8 mouse cellular contexts compared by ENCODE assay signal in the genomic region with DNA sequence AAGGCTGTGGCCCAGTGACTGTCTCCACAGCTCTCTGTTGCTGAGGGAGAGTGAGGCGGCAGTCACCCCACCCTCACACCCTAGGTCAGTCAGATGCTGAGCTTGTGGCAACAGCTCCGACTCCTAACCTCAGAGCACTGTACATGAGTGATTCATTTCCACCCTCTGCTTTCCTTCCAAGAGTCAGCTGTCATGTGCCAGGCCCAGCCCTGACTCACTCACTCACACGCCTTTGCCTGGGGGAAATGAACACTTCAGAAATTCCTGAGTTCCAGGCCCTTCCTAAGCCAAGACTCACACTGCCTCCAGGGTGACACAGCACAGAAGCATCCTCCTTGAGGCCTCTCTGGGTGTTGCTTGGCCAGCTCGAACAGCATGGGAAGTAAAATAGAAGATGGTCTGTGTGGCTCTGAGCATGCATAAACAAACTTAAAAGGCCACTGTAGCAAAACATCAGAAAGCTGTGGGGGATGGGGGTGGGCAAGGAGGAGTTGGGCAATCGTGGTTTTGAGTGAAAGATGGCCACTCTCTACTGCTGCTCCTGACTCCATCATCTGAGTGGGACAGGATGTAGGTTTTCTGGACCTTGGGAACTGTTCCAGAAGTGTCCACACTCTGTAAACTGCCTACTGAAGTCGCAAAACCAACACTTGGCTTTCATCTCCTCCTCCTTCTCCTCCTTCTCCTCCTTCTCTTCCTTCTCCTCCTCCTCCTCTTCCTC.
DNase-seq lines count a peak whose midpoint lies in the region; ATAC-seq and TF ChIP-seq lines count a peak whose summit lies in the region.

No protein-coding gene starts in this region.

- H3K27ac ChIP-seq in kidney, embryonic 15.5 days, result no peak overlapping the region
- H3K27ac ChIP-seq in intestine, embryonic 15.5 days, result no peak overlapping the region
- no peak overlapping the region for H3K27ac ChIP-seq in hindbrain, postnatal 0 days

- 50% methylated on average over 6 of the region's 6 CpGs for WGBS in kidney, embryonic 15.5 days
- 40% methylated on average over 6 of the region's 6 CpGs for WGBS in intestine, embryonic 15.5 days
- 77% methylated on average over 6 of the region's 6 CpGs for WGBS in hindbrain, postnatal 0 days

- DNase-seq in kidney, postnatal 25 days, result no peak
- peak; percentile 48 for DNase-seq in ZHBTc4 (ENCODE audit: low read depth, low spot score)
- DNase-seq in gastrocnemius, postnatal 10 days, result peak; percentile 33
- peak; percentile 30 for DNase-seq in urinary bladder, adult 2 months (ENCODE audit: low spot score)
- no peak for DNase-seq in hindbrain, postnatal 0 days (ENCODE audit: low spot score)
- no peak for DNase-seq in cerebellum, adult 9-11 months

- no peak overlapping the region for H3K9ac ChIP-seq in kidney, embryonic 15.5 days
- no peak overlapping the region for H3K9ac ChIP-seq in intestine, embryonic 15.5 days
- no peak overlapping the region for H3K9ac ChIP-seq in hindbrain, postnatal 0 days (replicated peaks; ENCODE audit: low read length)

- H3K4me3 ChIP-seq in kidney, embryonic 15.5 days (replicated peaks), result no peak overlapping the region
- H3K4me3 ChIP-seq in intestine, embryonic 15.5 days (replicated peaks), result no peak overlapping the region
- no peak overlapping the region for H3K4me3 ChIP-seq in hindbrain, postnatal 0 days (ENCODE audit: low read length)

- H3K36me3 ChIP-seq in kidney, embryonic 15.5 days, result no peaks in the 10 kb centered on the region
- H3K36me3 ChIP-seq in intestine, embryonic 15.5 days, result no peaks in the 10 kb centered on the region
- H3K36me3 ChIP-seq in hindbrain, postnatal 0 days (ENCODE audit: insufficient read depth, low read length), result no peaks in the 10 kb centered on the region

- 0 out of 2 replicates have a peak, but pooled peaks cover 4% of the 10 kb centered on the region for H3K4me1 ChIP-seq in kidney, embryonic 15.5 days
- H3K4me1 ChIP-seq in intestine, embryonic 15.5 days (replicated peaks), result no peaks in the 10 kb centered on the region
- no peaks in the 10 kb centered on the region for H3K4me1 ChIP-seq in hindbrain, postnatal 0 days (ENCODE audit: insufficient read depth, low read length)

- TF ChIP-seq CTCF in hindbrain, postnatal 0 days (IDR thresholded peaks at IDR 0.05; ENCODE audit: low read depth), result no peak

- no peaks in the 10 kb centered on the region for H3K9me3 ChIP-seq in kidney, embryonic 15.5 days (replicated peaks)
- no peaks in the 10 kb centered on the region for H3K9me3 ChIP-seq in intestine, embryonic 15.5 days
- no peaks in the 10 kb centered on the region for H3K9me3 ChIP-seq in hindbrain, postnatal 0 days (ENCODE audit: low read length)

- H3K27me3 ChIP-seq in kidney, embryonic 15.5 days, result no peaks in the 10 kb centered on the region
- no peaks in the 10 kb centered on the region for H3K27me3 ChIP-seq in intestine, embryonic 15.5 days (replicated peaks)
- no peaks in the 10 kb centered on the region for H3K27me3 ChIP-seq in hindbrain, postnatal 0 days (ENCODE audit: insufficient read depth, low read length)

- ATAC-seq in kidney, embryonic 15.5 days (replicated peaks; ENCODE audit: low FRiP score), result peak; percentile 56
- ATAC-seq in intestine, embryonic 15.5 days, result peak; percentile 78
- no peak; the same call in 1 of the 2 replicates for ATAC-seq in hindbrain, postnatal 0 days

- H3K4me2 ChIP-seq in kidney, embryonic 15.5 days, result no peak overlapping the region
- no peak overlapping the region for H3K4me2 ChIP-seq in intestine, embryonic 15.5 days (replicated peaks)
- no peak overlapping the region for H3K4me2 ChIP-seq in hindbrain, postnatal 0 days (ENCODE audit: low read depth, low read length)

Comparison
In these comparisons a context has a peak if more than half of its experiments do, and no peak if none do; other contexts are left out.
1. DNase-seq: peak in ZHBTc4 (single experiment), gastrocnemius, postnatal 10 days (single experiment) and urinary bladder, adult 2 months (single experiment); none in kidney, postnatal 25 days (0 of 2), hindbrain, postnatal 0 days (single experiment) and cerebellum, adult 9-11 months (single experiment).